Mouse (Mus musculus): ENCODE data around the gene Svs1. TPM values are rescaled to one million over a fixed set of nuclear protein-coding genes. Genes with fewer than 3 reads are reported as not detected.

Svs1 gene
- polyA plus RNA-seq, 1 experiment from 2014 or later: not detected

GRCm38 (mm10) chr6:49028708-49029107 lies 42.0 kb downstream of the Svs1 start:
- no peaks in the 10 kb centered on the region for H3K36me3 ChIP-seq (replicated peaks)
- no peaks in the 10 kb centered on the region for H3K9me3 ChIP-seq (replicated peaks)
- H3K27me3 ChIP-seq: no peaks in the 10 kb centered on the region
- no peak overlapping the region for H3K9ac ChIP-seq
- 67% methylated on average over 3 of the region's 3 CpGs for whole genome bisulfite sequencing (ENCODE audit: insufficient replicate concordance)
- no peak overlapping the region for H3K27ac ChIP-seq (replicated peaks)
- no peak overlapping the region for H3K4me3 ChIP-seq (replicated peaks)
- no peak overlapping the region for H3K4me2 ChIP-seq
- no peaks in the 10 kb centered on the region for H3K4me1 ChIP-seq (replicated peaks)
- ATAC-seq (ENCODE audit: insufficient read depth): no peak

GRCm38 (mm10) chr6:49031230-49031629 lies 44.6 kb downstream of the Svs1 start:
- 0 out of 2 replicates have a peak, but pooled peaks cover 5% of the 10 kb centered on the region for H3K4me1 ChIP-seq (replicated peaks)
- peaks cover 6% of the 10 kb centered on the region; the same call in 1 of the 2 replicates for H3K27me3 ChIP-seq
- no peaks in the 10 kb centered on the region for H3K9me3 ChIP-seq (replicated peaks)
- no peak overlapping the region for H3K4me3 ChIP-seq (replicated peaks)
- H3K9ac ChIP-seq: no peak overlapping the region
- no peak for ATAC-seq (ENCODE audit: insufficient read depth)
- H3K27ac ChIP-seq (replicated peaks): no peak overlapping the region
- H3K36me3 ChIP-seq (replicated peaks): no peaks in the 10 kb centered on the region
- WGBS (ENCODE audit: insufficient replicate concordance): 60% methylated on average over 4 of the region's 4 CpGs
- no peak overlapping the region for H3K4me2 ChIP-seq

GRCm38 (mm10) chr6:49032783-49033182 lies 46.1 kb downstream of the Svs1 start:
- Histone ChIP-seq H3K36me3 (replicated peaks) (no peaks in the 10 kb centered on the region), H3K4me2 (no peak overlapping the region), H3K4me1 (replicated peaks) (0 out of 2 replicates have a peak, but pooled peaks cover 8% of the 10 kb centered on the region), H3K9me3 (replicated peaks) (no peaks in the 10 kb centered on the region), H3K27me3 (peaks cover 20% of the 10 kb centered on the region), H3K27ac (replicated peaks) (no peak overlapping the region), H3K9ac (no peak overlapping the region), H3K4me3 (replicated peaks) (no peak overlapping the region)
- ATAC-seq (ENCODE audit: insufficient read depth): no peak
- WGBS (ENCODE audit: insufficient replicate concordance): 56% methylated on average over 4 of the region's 4 CpGs

GRCm38 (mm10) chr6:49036275-49037267 lies 49.9 kb downstream of the Svs1 start, which contains the start of gene Gpnmb:
TSS of gene Gpnmb (plus strand) at chr6:49036546.
- Histone ChIP-seq H3K36me3 (replicated peaks) (no peaks in the 10 kb centered on the region), H3K4me1 (replicated peaks) (0 out of 2 replicates have a peak, but pooled peaks cover 8% of the 10 kb centered on the region), H3K4me2 (peak within 1 kb of the TSS; percentile 42), H3K27me3 (peaks cover 20% of the 10 kb centered on the region), H3K9ac (no peak within 1 kb of the TSS), H3K9me3 (replicated peaks) (no peaks in the 10 kb centered on the region), H3K27ac (replicated peaks) (no peak within 1 kb of the TSS), H3K4me3 (replicated peaks) (peak within 1 kb of the TSS; percentile 5; the same call in 1 of the 2 replicates)
- 24% methylated on average over 28 of the region's 28 CpGs for WGBS (ENCODE audit: insufficient replicate concordance)
- no peak for ATAC-seq (ENCODE audit: insufficient read depth)

GRCm38 (mm10) chr6:49037268-49037662 lies 50.6 kb downstream of the Svs1 start:
- H3K9ac ChIP-seq: no peak overlapping the region
- WGBS (ENCODE audit: insufficient replicate concordance): 41% methylated on average over 12 of the region's 12 CpGs

GRCm38 (mm10) chr6:49039470-49040180 lies 53.0 kb downstream of the Svs1 start:
- Histone ChIP-seq H3K9ac (no peak overlapping the region), H3K27me3 (peaks cover 20% of the 10 kb centered on the region), H3K36me3 (replicated peaks) (no peaks in the 10 kb centered on the region), H3K4me1 (replicated peaks) (0 out of 2 replicates have a peak, but pooled peaks cover 8% of the 10 kb centered on the region), H3K9me3 (replicated peaks) (no peaks in the 10 kb centered on the region), H3K4me2 (peak overlapping the region; percentile 45), H3K27ac (replicated peaks) (no peak overlapping the region), H3K4me3 (replicated peaks) (peak overlapping the region; percentile 27)
- WGBS (ENCODE audit: insufficient replicate concordance): 9% methylated on average over 18 of the region's 18 CpGs
- ATAC-seq (ENCODE audit: insufficient read depth): no peak

More at GRCm38 (mm10) chr6:49037268-49037662, 50.6 kb downstream of the Svs1 start:
- Histone ChIP-seq H3K27me3 (peaks cover 20% of the 10 kb centered on the region), H3K27ac (replicated peaks) (no peak overlapping the region), H3K36me3 (replicated peaks) (no peaks in the 10 kb centered on the region), H3K9me3 (replicated peaks) (no peaks in the 10 kb centered on the region), H3K4me3 (replicated peaks) (no peak overlapping the region), H3K4me1 (replicated peaks) (0 out of 2 replicates have a peak, but pooled peaks cover 8% of the 10 kb centered on the region), H3K4me2 (peak overlapping the region; percentile 42; the same call in 1 of the 2 replicates)
- ATAC-seq (ENCODE audit: insufficient read depth): no peak

Other genes starting within 250 kb of the Svs1 start
- gene Gimap1, start 247.8 kb upstream of the Svs1 start, polyA plus RNA-seq (2015; fragmentation: Nextera tagmentation; extraction: Ambion mirVana): 5.4 and 6.8 TPM in 2 replicates
- 2.7 and 3.1 TPM in 2 replicates for gene Gimap5, start 240.7 kb upstream of the Svs1 start, polyA plus RNA-seq (2015; fragmentation: Nextera tagmentation; extraction: Ambion mirVana)
- gene Gimap3, start 216.0 kb upstream of the Svs1 start, polyA plus RNA-seq (2015; fragmentation: Nextera tagmentation; extraction: Ambion mirVana): 0.05 and 0.30 TPM in 2 replicates
- gene Tmem176a, start 145.9 kb upstream of the Svs1 start, polyA plus RNA-seq (2015; fragmentation: Nextera tagmentation; extraction: Ambion mirVana): 119 and 143 TPM in 2 replicates
- 182 and 213 TPM in 2 replicates for gene Tmem176b, start 145.4 kb upstream of the Svs1 start, polyA plus RNA-seq (2015; fragmentation: Nextera tagmentation; extraction: Ambion mirVana)
- not detected in 2 replicates for gene Aoc1, start 114.0 kb upstream of the Svs1 start, polyA plus RNA-seq (2015; fragmentation: Nextera tagmentation; extraction: Ambion mirVana)
- not detected in 2 replicates for gene 1600015I10Rik, start 57.0 kb upstream of the Svs1 start, polyA plus RNA-seq (2015; fragmentation: Nextera tagmentation; extraction: Ambion mirVana)
- gene Doxl2, start 11.9 kb upstream of the Svs1 start, polyA plus RNA-seq (2015; fragmentation: Nextera tagmentation; extraction: Ambion mirVana): not detected in 2 replicates
- 0.52 and 0.64 TPM in 2 replicates for gene Gpnmb, start 49.7 kb downstream of the Svs1 start, polyA plus RNA-seq (2015; fragmentation: Nextera tagmentation; extraction: Ambion mirVana)
- 26.8 and 33.3 TPM in 2 replicates for gene Malsu1, start 86.9 kb downstream of the Svs1 start, polyA plus RNA-seq (2015; fragmentation: Nextera tagmentation; extraction: Ambion mirVana)
- gene Igf2bp3, start 228.1 kb downstream of the Svs1 start, polyA plus RNA-seq (2015; fragmentation: Nextera tagmentation; extraction: Ambion mirVana): 16.3 and 18.5 TPM in 2 replicates

Measured in liver, embryonic 15.5 days (tissue).